Mouse (Mus musculus): ENCODE data around the gene Cep19. TPM values are rescaled to one million over a fixed set of nuclear protein-coding genes. Genes with fewer than 3 reads are reported as not detected.

The Cep19 gene
- polyA plus RNA-seq, 1 experiment from 2014 or later = 27.0 TPM

DNA sequence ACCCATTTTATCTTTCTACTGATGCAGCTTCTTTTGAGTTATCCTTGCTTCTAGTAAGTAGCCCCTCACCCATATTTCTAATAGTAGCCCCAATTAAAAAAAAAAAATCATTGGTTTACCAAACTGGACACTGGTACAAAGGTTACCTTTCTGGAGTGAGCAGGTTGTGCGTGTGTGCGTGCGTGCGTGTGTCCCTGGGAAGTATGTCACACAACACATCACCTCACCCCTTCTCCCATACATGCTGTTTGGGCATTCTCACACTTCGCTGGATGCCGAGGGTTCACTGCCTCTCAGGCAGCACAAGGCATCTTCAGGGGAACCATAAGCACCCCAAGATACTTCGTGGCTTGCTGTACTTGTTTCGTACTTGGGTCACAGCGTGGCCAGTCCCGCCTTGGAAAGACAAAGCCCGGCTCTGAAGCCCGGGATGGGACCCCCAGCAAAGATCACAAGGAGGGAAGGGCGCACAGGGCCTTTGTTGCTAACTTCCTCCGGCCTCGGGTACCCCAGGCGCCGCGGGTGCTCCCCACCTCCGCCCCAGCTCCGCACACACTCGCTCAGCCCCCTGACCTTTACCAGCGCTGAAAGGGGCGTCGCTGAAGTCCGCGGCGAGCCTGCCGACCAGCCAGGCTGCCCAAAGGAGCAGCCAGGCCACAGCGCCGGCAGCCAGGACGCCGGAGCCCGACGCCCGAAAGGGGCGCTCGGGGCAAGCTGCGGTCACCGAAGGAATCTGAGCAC, 533 bp upstream of the Cep19 start:
- peaks cover 11% of the 10 kb centered on the region; the same call in 1 of the 2 replicates for H3K4me1 ChIP-seq (ENCODE audit: control insufficient read depth, insufficient read depth, low read length)
- under 1% methylated on average over 39 of the region's 39 CpGs for WGBS
- peak overlapping the region; percentile 74 for H3K4me3 ChIP-seq (replicated peaks; ENCODE audit: low read length)
- H3K4me2 ChIP-seq (ENCODE audit: low read depth, low read length) = peak overlapping the region; percentile 58
- peak; percentile 79 for ATAC-seq (ENCODE audit: insufficient read depth, low FRiP score)
- H3K27me3 ChIP-seq (ENCODE audit: control insufficient read depth, insufficient read depth, low read length) = no peaks in the 10 kb centered on the region
- peak overlapping the region; percentile 78 for H3K27ac ChIP-seq (ENCODE audit: low read length)
- H3K9ac ChIP-seq (ENCODE audit: low read length) = peak overlapping the region; percentile 87
- no peaks in the 10 kb centered on the region for H3K9me3 ChIP-seq (replicated peaks; ENCODE audit: control insufficient read depth, low read length)
- H3K36me3 ChIP-seq (ENCODE audit: control insufficient read depth, insufficient read depth, low read length) = peaks cover 2% of the 10 kb centered on the region; the same call in 1 of the 2 replicates

DNA sequence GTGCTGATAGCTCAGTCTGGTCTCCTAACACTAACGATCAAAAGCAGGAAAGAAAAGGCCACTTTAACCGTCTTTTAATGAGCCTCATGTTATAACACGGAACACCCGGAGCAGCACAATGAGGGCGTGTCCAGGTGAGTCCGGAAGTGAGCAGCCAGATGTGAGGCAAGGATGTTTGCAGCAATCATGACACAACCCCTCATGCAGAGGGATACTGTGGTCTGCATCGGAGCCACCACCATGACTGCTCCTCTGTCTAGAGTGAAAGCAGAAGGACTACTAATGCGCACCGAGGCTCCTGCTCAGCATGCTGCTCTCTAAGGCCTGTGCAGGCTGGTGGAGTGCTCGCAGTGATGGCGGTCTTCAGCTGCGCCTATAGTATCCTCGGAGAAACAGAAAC, 2.7 kb downstream of the Cep19 start:
- ATAC-seq (ENCODE audit: insufficient read depth, low FRiP score) = no peak
- Histone ChIP-seq H3K27ac (ENCODE audit: low read length) (no peak overlapping the region; the same call in 1 of the 2 replicates), H3K9me3 (replicated peaks; ENCODE audit: control insufficient read depth, low read length) (no peaks in the 10 kb centered on the region), H3K4me2 (ENCODE audit: low read depth, low read length) (no peak overlapping the region), H3K4me3 (replicated peaks; ENCODE audit: low read length) (no peak overlapping the region), H3K9ac (ENCODE audit: low read length) (no peak overlapping the region; the same call in 1 of the 2 replicates), H3K27me3 (ENCODE audit: control insufficient read depth, insufficient read depth, low read length) (no peaks in the 10 kb centered on the region), H3K36me3 (ENCODE audit: control insufficient read depth, insufficient read depth, low read length) (peaks cover 7% of the 10 kb centered on the region; the same call in 1 of the 2 replicates), H3K4me1 (ENCODE audit: control insufficient read depth, insufficient read depth, low read length) (peaks cover 11% of the 10 kb centered on the region; the same call in 1 of the 2 replicates)
- 86% methylated on average over 13 of the region's 13 CpGs for WGBS

- H3K27me3 ChIP-seq (ENCODE audit: control insufficient read depth, insufficient read depth, low read length) = no peaks in the 10 kb centered on the region
- no peak for ATAC-seq (ENCODE audit: insufficient read depth, low FRiP score)
- H3K9ac ChIP-seq (ENCODE audit: low read length) = no peak overlapping the region
- 91% methylated on average over 1 of the region's 1 CpGs for WGBS
- H3K27ac ChIP-seq (ENCODE audit: low read length) = no peak overlapping the region
- H3K4me1 ChIP-seq (ENCODE audit: control insufficient read depth, insufficient read depth, low read length) = no peaks in the 10 kb centered on the region
- no peaks in the 10 kb centered on the region for H3K9me3 ChIP-seq (replicated peaks; ENCODE audit: control insufficient read depth, low read length)
- peaks cover 7% of the 10 kb centered on the region; the same call in 1 of the 2 replicates for H3K36me3 ChIP-seq (ENCODE audit: control insufficient read depth, insufficient read depth, low read length)
- H3K4me3 ChIP-seq (replicated peaks; ENCODE audit: low read length) = no peak overlapping the region
- no peak overlapping the region for H3K4me2 ChIP-seq (ENCODE audit: low read depth, low read length)
These were observed 6.1 kb downstream of the Cep19 start for GRCm38 (mm10) chr16:32105698-32106097.

DNA sequence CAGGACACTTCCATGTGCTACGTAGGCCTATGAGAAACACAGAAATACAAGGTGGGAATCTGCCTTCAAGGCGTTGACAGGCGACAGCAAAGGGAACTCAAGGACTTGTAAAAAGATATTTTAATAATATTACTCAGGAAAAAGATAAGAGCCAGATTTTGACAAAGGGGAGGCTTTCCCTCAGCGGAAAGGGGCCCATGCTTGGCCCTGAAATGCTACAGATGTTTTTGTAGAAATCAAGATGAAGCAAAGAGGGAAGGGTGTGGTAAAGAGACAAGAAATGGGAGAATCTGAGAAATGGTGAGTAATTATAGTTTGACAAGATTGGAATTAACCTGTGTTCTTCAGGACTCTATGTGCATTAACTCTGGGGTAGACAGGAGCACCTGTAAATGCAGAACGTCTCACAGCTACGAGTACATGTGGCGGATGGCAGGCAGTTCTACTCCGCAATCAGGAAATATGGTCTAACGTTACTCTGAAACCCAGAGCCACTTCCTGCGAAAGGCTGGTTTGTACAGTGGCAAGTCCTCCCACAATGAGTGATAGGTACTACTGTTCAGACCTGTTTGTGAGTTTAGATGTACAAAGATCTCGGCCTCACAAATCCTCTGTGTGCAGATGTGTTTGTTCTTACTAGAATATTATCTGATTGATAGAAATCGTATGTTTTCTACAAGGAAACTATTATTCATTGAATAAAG, 7.9 kb downstream of the Cep19 start:
- no peaks in the 10 kb centered on the region for H3K4me1 ChIP-seq (ENCODE audit: control insufficient read depth, insufficient read depth, low read length)
- WGBS = 87% methylated on average over 12 of the region's 12 CpGs
- no peak overlapping the region for H3K4me3 ChIP-seq (replicated peaks; ENCODE audit: low read length)
- H3K4me2 ChIP-seq (ENCODE audit: low read depth, low read length) = no peak overlapping the region
- H3K9me3 ChIP-seq (replicated peaks; ENCODE audit: control insufficient read depth, low read length) = no peaks in the 10 kb centered on the region
- H3K27me3 ChIP-seq (ENCODE audit: control insufficient read depth, insufficient read depth, low read length) = no peaks in the 10 kb centered on the region
- no peak overlapping the region for H3K27ac ChIP-seq (ENCODE audit: low read length)
- no peak overlapping the region for H3K9ac ChIP-seq (ENCODE audit: low read length)
- peaks cover 7% of the 10 kb centered on the region; the same call in 1 of the 2 replicates for H3K36me3 ChIP-seq (ENCODE audit: control insufficient read depth, insufficient read depth, low read length)
- no peak for ATAC-seq (ENCODE audit: insufficient read depth, low FRiP score)

DNA sequence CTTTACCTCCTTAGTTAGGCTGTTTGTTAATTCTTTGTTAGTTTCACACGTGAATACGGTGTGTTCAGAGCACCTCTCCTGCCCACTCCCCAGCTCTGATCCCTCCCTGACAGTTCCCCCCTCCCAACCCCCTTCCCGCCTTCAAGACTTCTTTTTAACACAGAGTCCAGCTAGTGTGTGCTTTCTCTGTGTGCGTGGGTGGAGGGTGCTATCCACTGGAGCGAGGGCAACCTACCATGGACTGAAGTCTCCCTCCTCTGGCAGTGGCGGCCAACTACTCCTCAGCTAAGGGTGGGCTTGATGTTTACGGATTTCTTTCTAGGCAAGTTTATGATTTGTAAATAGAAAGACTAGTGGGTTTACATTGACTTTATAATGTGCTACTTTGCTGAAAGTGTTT, 8.6 kb downstream of the Cep19 start:
- Histone ChIP-seq H3K27me3 (ENCODE audit: control insufficient read depth, insufficient read depth, low read length) (no peaks in the 10 kb centered on the region), H3K9ac (ENCODE audit: low read length) (no peak overlapping the region), H3K36me3 (ENCODE audit: control insufficient read depth, insufficient read depth, low read length) (peaks cover 7% of the 10 kb centered on the region; the same call in 1 of the 2 replicates), H3K27ac (ENCODE audit: low read length) (no peak overlapping the region), H3K9me3 (replicated peaks; ENCODE audit: control insufficient read depth, low read length) (no peaks in the 10 kb centered on the region), H3K4me3 (replicated peaks; ENCODE audit: low read length) (no peak overlapping the region), H3K4me1 (ENCODE audit: control insufficient read depth, insufficient read depth, low read length) (no peaks in the 10 kb centered on the region), H3K4me2 (ENCODE audit: low read depth, low read length) (no peak overlapping the region)
- 72% methylated on average over 7 of the region's 7 CpGs for WGBS
- no peak for ATAC-seq (ENCODE audit: insufficient read depth, low FRiP score)

GRCm38 (mm10) chr16:32108578-32108977, 9.0 kb downstream of the Cep19 start:
- WGBS = 91% methylated on average over 2 of the region's 2 CpGs
- Histone ChIP-seq H3K4me1 (ENCODE audit: control insufficient read depth, insufficient read depth, low read length) (no peaks in the 10 kb centered on the region), H3K9ac (ENCODE audit: low read length) (no peak overlapping the region), H3K9me3 (replicated peaks; ENCODE audit: control insufficient read depth, low read length) (no peaks in the 10 kb centered on the region), H3K27ac (ENCODE audit: low read length) (no peak overlapping the region), H3K36me3 (ENCODE audit: control insufficient read depth, insufficient read depth, low read length) (peaks cover 7% of the 10 kb centered on the region; the same call in 1 of the 2 replicates), H3K27me3 (ENCODE audit: control insufficient read depth, insufficient read depth, low read length) (no peaks in the 10 kb centered on the region), H3K4me2 (ENCODE audit: low read depth, low read length) (no peak overlapping the region), H3K4me3 (replicated peaks; ENCODE audit: low read length) (no peak overlapping the region)
- ATAC-seq (ENCODE audit: insufficient read depth, low FRiP score) = no peak

- Histone ChIP-seq H3K4me2 (ENCODE audit: low read depth, low read length) (no peak overlapping the region), H3K36me3 (ENCODE audit: control insufficient read depth, insufficient read depth, low read length) (no peaks in the 10 kb centered on the region; the same call in 1 of the 2 replicates), H3K4me1 (ENCODE audit: control insufficient read depth, insufficient read depth, low read length) (no peaks in the 10 kb centered on the region; the same call in 1 of the 2 replicates), H3K9me3 (replicated peaks; ENCODE audit: control insufficient read depth, low read length) (no peaks in the 10 kb centered on the region), H3K27ac (ENCODE audit: low read length) (no peak overlapping the region), H3K4me3 (replicated peaks; ENCODE audit: low read length) (no peak overlapping the region), H3K9ac (ENCODE audit: low read length) (no peak overlapping the region), H3K27me3 (ENCODE audit: control insufficient read depth, insufficient read depth, low read length) (no peaks in the 10 kb centered on the region)
- WGBS = 74% methylated on average over 15 of the region's 15 CpGs
- no peak for ATAC-seq (ENCODE audit: insufficient read depth, low FRiP score)
These were observed 11.5 kb downstream of the Cep19 start for GRCm38 (mm10) chr16:32110951-32111699.

DNA sequence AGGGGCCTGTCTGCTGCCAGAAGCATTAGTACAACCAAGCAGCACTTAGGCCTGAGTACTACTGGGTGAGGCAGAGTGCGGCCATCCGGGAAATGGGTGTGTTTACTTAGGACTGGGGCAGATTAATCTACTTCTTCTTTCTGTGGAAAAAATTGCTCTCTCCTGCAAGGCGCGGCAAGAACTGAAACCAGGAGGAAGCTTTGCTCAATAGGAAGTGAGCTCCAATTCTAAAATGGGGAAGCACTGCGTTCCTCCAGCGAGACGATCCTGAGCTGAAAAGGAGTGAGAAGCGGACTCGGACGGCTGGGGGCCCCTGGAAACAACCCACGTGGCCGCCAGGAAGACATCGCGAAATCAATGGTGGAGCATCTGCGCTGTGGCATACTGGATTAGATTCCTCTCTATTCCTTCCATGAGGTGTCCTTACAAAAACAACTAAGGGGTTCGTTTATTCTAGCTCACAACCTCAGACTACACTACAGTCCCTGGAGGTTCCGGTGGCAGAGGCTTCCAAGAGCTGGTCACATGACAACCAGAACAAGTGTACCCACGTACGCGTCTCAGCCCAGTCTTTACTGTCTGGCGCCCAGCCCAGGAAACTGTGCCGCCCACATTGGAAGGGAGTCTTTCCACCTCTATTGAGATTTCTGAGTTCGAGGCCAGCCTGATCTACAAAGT, 14.1 kb downstream of the Cep19 start:
- H3K9me3 ChIP-seq (replicated peaks; ENCODE audit: control insufficient read depth, low read length) = no peaks in the 10 kb centered on the region
- H3K27me3 ChIP-seq (ENCODE audit: control insufficient read depth, insufficient read depth, low read length) = no peaks in the 10 kb centered on the region
- H3K36me3 ChIP-seq (ENCODE audit: control insufficient read depth, insufficient read depth, low read length) = no peaks in the 10 kb centered on the region
- no peak overlapping the region for H3K4me3 ChIP-seq (replicated peaks; ENCODE audit: low read length)
- peak; percentile 35; the same call in 1 of the 2 replicates for ATAC-seq (ENCODE audit: insufficient read depth, low FRiP score)
- peak overlapping the region; percentile 52; the same call in 1 of the 2 replicates for H3K27ac ChIP-seq (ENCODE audit: low read length)
- peak overlapping the region; percentile 48; the same call in 1 of the 2 replicates for H3K9ac ChIP-seq (ENCODE audit: low read length)
- H3K4me2 ChIP-seq (ENCODE audit: low read depth, low read length) = no peak overlapping the region
- no peaks in the 10 kb centered on the region; the same call in 1 of the 2 replicates for H3K4me1 ChIP-seq (ENCODE audit: control insufficient read depth, insufficient read depth, low read length)
- WGBS = 58% methylated on average over 23 of the region's 23 CpGs
